Mouse (Mus musculus) bone marrow, adult 2 months (tissue): ENCODE data around the gene Pde4dip.

Experiments used
- CTCF ChIP-seq: fragments of 200-500 bp; IDR thresholded peaks from 2 replicates; pipeline ENCODE4 v1.5.1; 2011; ENCODE audit warnings: low read length, control low read depth; ENCODE audit not compliant: control insufficient read depth, insufficient read depth
- POLR2A ChIP-seq: fragments of 200-500 bp; IDR thresholded peaks from 2 replicates; pipeline ENCODE4 v1.6.1; 2011; ENCODE audit warnings: low read depth, mild to moderate bottlenecking, control low read depth, low read length, borderline replicate concordance; ENCODE audit not compliant: control insufficient read depth

DNA sequence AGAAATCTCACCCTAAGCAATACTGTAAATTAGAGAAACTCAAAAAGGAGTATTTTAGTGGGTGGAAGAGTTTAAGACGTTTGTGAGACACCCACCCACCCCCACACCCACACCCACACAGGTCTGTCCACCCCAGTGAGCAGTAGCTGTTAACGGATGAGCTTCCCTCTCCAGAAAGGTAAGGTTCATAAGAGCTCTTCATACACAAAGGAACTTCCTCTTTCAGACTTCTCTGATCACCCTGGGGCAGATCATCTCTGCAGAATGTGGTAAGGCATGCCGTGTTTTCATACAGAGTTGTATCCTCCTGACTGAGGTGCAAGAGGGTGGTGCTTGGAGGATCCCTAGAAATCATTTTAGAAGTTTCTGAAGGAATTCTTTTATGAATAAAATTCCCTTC is 88.5 kb downstream of the Pde4dip start:
- no peak for TF ChIP-seq POLR2A
- no peak for TF ChIP-seq CTCF
